Mouse (Mus musculus): Measurements from ENCODE around the gene Yy1.

Yy1 gene

GRCm38 (mm10) chr12:108869575-108869974 is 76.8 kb downstream of the Yy1 start:
- no peak for DNase-seq

Measured in cerebellum, adult 18-20 months (tissue).